Mouse (Mus musculus) liver, embryonic 14.5 days (tissue): ENCODE measurements around the gene Rhot2.

Experiments used
- CTCF ChIP-seq: IDR thresholded peaks from 2 replicates; pipeline ENCODE4 v1.5.1; 2016; ENCODE audit warnings: antibody characterized with exemption, low read depth, control low read depth
- EP300 ChIP-seq: IDR thresholded peaks from 2 replicates; pipeline ENCODE4 v1.6.1; 2016; ENCODE audit warnings: antibody characterized with exemption, low read depth

GRCm38 (mm10) chr17:25869498-25869897 is 24.8 kb upstream of the Rhot2 start:
- TF ChIP-seq CTCF = no peak
- TF ChIP-seq EP300 = no peak
